Mouse (Mus musculus) midbrain, embryonic 11.5 days (tissue): ENCODE results near the gene Hydin. TPM values are rescaled to one million over a fixed set of nuclear protein-coding genes. Genes with fewer than 3 reads are reported as not detected.
"Not testable (repeated sequence)": the region's sequence is repeated elsewhere in the genome, so short reads cannot be mapped to it uniquely, and the experiment has no call there.

Source experiments
- ATAC-seq: fragments of 200-750 bp; cut with Nextera tagmentation; 2 replicates; pipeline ENCODE4 v1.8.0; 2017; ENCODE audit warnings: moderate TSS enrichment, moderate library complexity; ENCODE audit not compliant: low FRiP score
- DNase-seq: peaks from one replicate; pipeline ENCODE4 v3.0.0; 2015; ENCODE audit warnings: low spot score; ENCODE audit errors: missing footprints
- H3K27ac ChIP-seq: fragments of 300-500 bp; sonication (generic); 2 replicates; pipeline ENCODE4 v1.5.1; 2014; ENCODE audit warnings: low read depth, low read length
- H3K27me3 ChIP-seq: fragments of 300-500 bp; sonication (generic); 2 replicates; pipeline ENCODE4 v1.6.1; 2014; ENCODE audit warnings: mild to moderate bottlenecking, low read length, moderate library complexity, mixed read lengths; ENCODE audit not compliant: control insufficient read depth, insufficient read depth
- H3K36me3 ChIP-seq: fragments of 300-500 bp; sonication (generic); 2 replicates; pipeline ENCODE4 v1.6.1; 2014; ENCODE audit warnings: mild to moderate bottlenecking, low read length, moderate library complexity, mixed read lengths; ENCODE audit not compliant: control insufficient read depth, insufficient read depth
- H3K4me1 ChIP-seq: fragments of 300-500 bp; sonication (generic); 2 replicates; pipeline ENCODE4 v1.6.1; 2014; ENCODE audit warnings: low read length; ENCODE audit not compliant: control insufficient read depth, insufficient read depth
- H3K4me2 ChIP-seq: fragments of 300-500 bp; sonication (generic); 2 replicates; pipeline ENCODE4 v1.6.1; 2014; ENCODE audit warnings: mild to moderate bottlenecking, moderate library complexity
- H3K4me3 ChIP-seq: fragments of 300-500 bp; sonication (generic); 2 replicates; pipeline ENCODE4 v1.5.1; 2014; ENCODE audit warnings: low read depth, low read length
- H3K9ac ChIP-seq: fragments of 300-500 bp; sonication (generic); 2 replicates; pipeline ENCODE4 v1.6.1; 2014; ENCODE audit warnings: low read length
- H3K9me3 ChIP-seq: fragments of 300-500 bp; sonication (generic); 2 replicates; pipeline ENCODE4 v1.6.1; 2016; ENCODE audit warnings: low read length; ENCODE audit not compliant: control insufficient read depth
- WGBS: fragments of 180-500 bp; shearing (Covaris S2); extraction: QIAGEN DNeasy Blood & Tissue Kit; methylation state at CpG from one replicate; pipeline ENCODE4 v1.1.7; 2014; 5-methylcytosine and 5-hydroxymethylcytosine counted together
- polyA plus RNA-seq: library from polyadenylated mRNA; unstranded; fragments of >200 nt; fragmentation: Nextera tagmentation; extraction: Ambion mirVana; gene quantifications from 2 replicates; pipeline ENCODE4 v1.2.1, GENCODE M21; 2014

The Hydin gene
- polyA plus RNA-seq, 1 experiment from 2014 or later = 0.18 TPM

- Histone ChIP-seq H3K4me3 (no peak overlapping the region), H3K9ac (no peak overlapping the region), H3K4me1 (no peaks in the 10 kb centered on the region), H3K27ac (no peak overlapping the region), H3K36me3 (no peaks in the 10 kb centered on the region), H3K27me3 (no peaks in the 10 kb centered on the region), H3K4me2 (no peak overlapping the region), H3K9me3 (no peaks in the 10 kb centered on the region)
- DNase-seq (no peak), ATAC-seq (no peak)
- WGBS = 92% methylated on average over 4 of the region's 4 CpGs
Observed at GRCm38 (mm10) chr8:110501330-110501729, 234.6 kb downstream of the Hydin start.

GRCm38 (mm10) chr8:110502880-110503279, 236.1 kb downstream of the Hydin start:
- H3K9me3 ChIP-seq = no peaks in the 10 kb centered on the region
- H3K4me3 ChIP-seq = no peak overlapping the region
- no peak for DNase-seq
- no peaks in the 10 kb centered on the region for H3K4me1 ChIP-seq
- H3K27me3 ChIP-seq = no peaks in the 10 kb centered on the region
- no peak for ATAC-seq
- no peak overlapping the region for H3K9ac ChIP-seq
- no peak overlapping the region; the same call in 1 of the 2 replicates for H3K4me2 ChIP-seq
- 9% methylated on average over 10 of the region's 10 CpGs for WGBS
- H3K27ac ChIP-seq = no peak overlapping the region
- H3K36me3 ChIP-seq = no peaks in the 10 kb centered on the region

DNA sequence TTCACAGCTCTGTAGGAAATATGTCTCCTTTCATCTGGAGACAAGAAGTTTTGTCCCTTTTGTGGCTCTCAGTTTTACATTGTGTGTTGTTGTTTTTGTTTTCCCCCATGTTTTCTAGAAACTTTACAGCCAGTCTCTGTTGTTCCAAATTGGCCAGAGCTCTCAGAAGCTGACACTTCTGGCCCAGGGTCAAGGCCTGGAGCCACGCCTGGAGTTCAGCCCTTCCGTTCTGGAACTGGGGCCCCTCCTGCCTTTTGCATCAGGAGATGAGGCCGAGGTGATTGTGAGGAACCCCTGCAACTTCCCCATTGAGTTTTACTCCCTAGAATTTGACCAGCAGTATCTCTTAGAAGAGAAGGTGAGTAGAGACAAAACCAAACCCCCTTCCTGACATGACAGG, 242.0 kb downstream of the Hydin start:
- H3K27me3 ChIP-seq = no peaks in the 10 kb centered on the region
- H3K27ac ChIP-seq = no peak overlapping the region
- H3K9me3 ChIP-seq = peaks cover 4% of the 10 kb centered on the region; the same call in 1 of the 2 replicates
- no peak overlapping the region for H3K4me3 ChIP-seq
- H3K4me1 ChIP-seq = no peaks in the 10 kb centered on the region
- H3K9ac ChIP-seq = no peak overlapping the region
- no peak overlapping the region for H3K4me2 ChIP-seq
- WGBS = 84% methylated on average over 3 of the region's 3 CpGs
- no peak for ATAC-seq
- no peaks in the 10 kb centered on the region for H3K36me3 ChIP-seq
- DNase-seq = no peak

DNA sequence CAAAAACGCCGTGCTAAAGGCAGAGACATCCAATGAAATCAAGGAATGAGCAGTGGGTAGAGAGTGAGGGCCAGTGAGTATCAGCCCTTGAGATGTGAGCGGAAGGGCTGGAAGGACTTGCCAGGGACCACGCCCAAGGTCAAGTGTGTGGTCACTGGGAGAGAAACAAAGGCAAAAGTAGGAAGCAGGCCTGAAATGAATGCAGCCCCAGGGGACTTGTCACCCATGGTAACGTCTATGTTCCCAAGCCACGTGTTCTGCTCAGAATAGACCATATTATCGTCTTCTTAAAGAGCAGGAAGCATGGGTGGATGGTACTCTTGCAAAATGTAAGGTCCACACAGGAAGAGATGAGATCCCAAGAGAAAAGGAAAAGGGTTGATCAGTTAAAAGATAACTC, 253.0 kb downstream of the Hydin start:
- no peaks in the 10 kb centered on the region for H3K36me3 ChIP-seq
- 84% methylated on average over 7 of the region's 7 CpGs for WGBS
- no peak overlapping the region for H3K27ac ChIP-seq
- H3K4me2 ChIP-seq = no peak overlapping the region
- no peak overlapping the region for H3K4me3 ChIP-seq
- DNase-seq = no peak
- no peaks in the 10 kb centered on the region for H3K4me1 ChIP-seq
- ATAC-seq = no peak
- H3K27me3 ChIP-seq = no peaks in the 10 kb centered on the region
- H3K9ac ChIP-seq = no peak overlapping the region
- H3K9me3 ChIP-seq = no peaks in the 10 kb centered on the region

DNA sequence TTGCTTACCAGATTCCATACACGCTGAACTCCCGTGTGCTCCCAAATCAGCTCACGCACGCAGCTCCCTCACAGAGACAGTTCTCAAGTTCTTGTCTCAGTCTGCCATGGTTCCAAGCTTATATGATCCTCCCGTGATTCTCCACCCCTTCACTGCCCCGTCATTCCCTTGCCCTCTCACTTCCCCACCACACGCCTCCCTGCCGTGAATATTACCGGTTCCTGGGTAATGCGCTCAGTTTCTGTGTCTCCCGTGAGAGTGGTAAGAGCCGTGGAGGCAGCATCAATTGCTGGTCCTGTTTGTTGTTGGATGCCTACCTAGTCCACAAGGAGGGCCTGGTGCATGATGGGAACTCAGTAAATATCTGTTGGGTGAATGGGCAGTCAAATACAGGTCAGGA, 255.1 kb downstream of the Hydin start:
- 92% methylated on average over 12 of the region's 12 CpGs for WGBS
- H3K4me1 ChIP-seq = no peaks in the 10 kb centered on the region
- no peaks in the 10 kb centered on the region for H3K36me3 ChIP-seq
- H3K9me3 ChIP-seq = no peaks in the 10 kb centered on the region
- H3K4me2 ChIP-seq = no peak overlapping the region
- DNase-seq = no peak
- H3K9ac ChIP-seq = no peak overlapping the region
- H3K27ac ChIP-seq = no peak overlapping the region
- no peak overlapping the region for H3K4me3 ChIP-seq
- H3K27me3 ChIP-seq = no peaks in the 10 kb centered on the region
- no peak for ATAC-seq

GRCm38 (mm10) chr8:110522495-110522894, 255.7 kb downstream of the Hydin start:
- DNase-seq, ATAC-seq, H3K4me2 ChIP-seq, H3K4me3 ChIP-seq, H3K4me1 ChIP-seq, H3K27me3 ChIP-seq, H3K9me3 ChIP-seq, H3K27ac ChIP-seq, H3K36me3 ChIP-seq, H3K9ac ChIP-seq: not testable (repeated sequence)
- WGBS = 93% methylated on average over 7 of the region's 7 CpGs

GRCm38 (mm10) chr8:110522985-110523384, 256.2 kb downstream of the Hydin start:
- H3K4me2 ChIP-seq = no peak overlapping the region
- H3K27ac ChIP-seq = no peak overlapping the region
- 71% methylated on average over 15 of the region's 15 CpGs for WGBS

GRCm38 (mm10) chr8:110525229-110525628, 258.5 kb downstream of the Hydin start:
- H3K9ac ChIP-seq = no peak overlapping the region
- no peaks in the 10 kb centered on the region for H3K27me3 ChIP-seq
- H3K9me3 ChIP-seq = no peaks in the 10 kb centered on the region
- DNase-seq (no peak), ATAC-seq (no peak)
- H3K4me1 ChIP-seq = no peaks in the 10 kb centered on the region
- no peaks in the 10 kb centered on the region for H3K36me3 ChIP-seq
- 68% methylated on average over 15 of the region's 15 CpGs for WGBS
- no peak overlapping the region for H3K4me3 ChIP-seq
- H3K27ac ChIP-seq = no peak overlapping the region
- H3K4me2 ChIP-seq = no peak overlapping the region

More at GRCm38 (mm10) chr8:110522985-110523384, 256.2 kb downstream of the Hydin start:
- H3K4me1 ChIP-seq = no peaks in the 10 kb centered on the region
- no peaks in the 10 kb centered on the region for H3K9me3 ChIP-seq
- no peak overlapping the region for H3K9ac ChIP-seq
- no peak for ATAC-seq
- H3K27me3 ChIP-seq = no peaks in the 10 kb centered on the region
- no peak overlapping the region for H3K4me3 ChIP-seq
- DNase-seq = no peak
- H3K36me3 ChIP-seq = no peaks in the 10 kb centered on the region

DNA sequence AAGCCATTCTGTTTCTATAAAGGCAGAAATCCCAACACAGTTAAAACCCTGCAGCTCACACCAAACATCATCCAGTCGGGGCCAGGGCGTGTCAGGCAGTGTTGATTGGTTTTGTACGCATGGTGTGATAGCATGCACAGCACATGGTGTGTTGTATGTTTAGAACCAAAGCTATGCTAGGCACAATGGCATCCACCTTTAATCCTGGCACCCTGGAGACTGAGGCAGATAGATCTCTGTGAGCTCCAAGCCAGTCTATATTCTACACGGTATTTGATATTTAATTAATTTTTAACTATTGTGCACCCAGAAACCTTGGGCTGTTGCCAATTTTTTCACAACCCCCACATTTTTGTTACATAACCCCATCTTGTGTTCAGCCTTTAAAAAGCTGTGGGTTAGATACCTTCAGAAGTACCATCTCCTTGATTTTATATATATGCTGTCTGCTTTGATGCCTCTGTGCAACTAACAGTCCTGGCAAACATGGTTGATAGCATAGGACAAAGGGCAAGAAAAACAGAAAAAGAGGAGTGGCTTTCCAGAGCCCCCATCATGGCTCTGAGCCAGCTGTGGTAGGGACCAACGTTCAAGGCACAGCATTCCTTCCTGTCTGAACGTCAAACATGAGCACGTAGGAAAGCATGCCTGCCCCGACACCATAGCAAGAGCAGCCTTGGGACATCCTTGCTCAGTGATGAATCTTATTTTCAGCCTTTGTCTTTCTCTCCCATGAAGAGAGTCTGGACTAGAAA, 263.4 kb downstream of the Hydin start:
- no peak overlapping the region for H3K9ac ChIP-seq

More for the DNA sequence above, 263.4 kb downstream of the Hydin start:
- DNase-seq (no peak), ATAC-seq (no peak)
- Histone ChIP-seq H3K27me3 (no peaks in the 10 kb centered on the region), H3K36me3 (no peaks in the 10 kb centered on the region), H3K4me3 (no peak overlapping the region), H3K9me3 (no peaks in the 10 kb centered on the region), H3K4me1 (no peaks in the 10 kb centered on the region), H3K27ac (no peak overlapping the region), H3K4me2 (no peak overlapping the region)
- WGBS = 89% methylated on average over 8 of the region's 8 CpGs
